Mouse (Mus musculus): Measurements from ENCODE around the gene Psmd8.

Gene Psmd8

DNA sequence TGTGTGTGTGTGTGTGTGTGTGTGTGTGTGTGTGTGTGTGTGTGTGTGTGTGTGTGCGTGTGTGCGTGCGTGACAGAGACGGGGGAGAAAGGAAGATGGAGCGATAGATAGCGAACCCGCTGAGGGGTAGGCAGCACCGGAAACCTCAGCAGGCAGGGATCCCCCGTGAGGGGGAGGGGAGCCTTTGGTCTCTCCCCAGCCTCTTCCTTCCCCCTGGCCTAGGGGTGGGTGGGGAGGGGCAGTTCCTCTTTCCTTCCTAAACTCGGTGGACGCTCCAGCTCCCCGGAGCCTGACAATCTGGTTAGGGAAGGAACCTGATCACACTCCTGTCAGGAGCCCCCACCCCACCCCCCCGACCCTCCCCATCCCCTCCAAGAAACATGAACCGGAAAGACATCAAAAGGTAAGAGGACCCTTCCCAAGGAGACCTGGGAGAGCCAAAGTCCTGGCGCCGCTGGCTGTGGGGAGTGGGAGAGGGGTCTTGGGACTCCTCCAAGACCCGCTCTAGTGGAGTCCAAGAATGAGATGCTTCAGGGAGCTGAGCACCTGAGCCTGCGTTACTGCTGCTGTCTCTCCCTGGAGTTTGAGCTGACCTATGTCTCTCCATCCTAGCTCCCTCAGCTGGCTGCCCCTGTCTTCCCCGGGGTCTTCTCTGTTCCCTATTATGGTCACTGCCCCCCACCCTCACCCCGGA is 45.7 kb downstream of the Psmd8 start, which contains the start of gene Rasgrp4:
TSS of gene Rasgrp4 (plus strand) at position 159 of the 694 bp plus-strand sequence.
- no peak for DNase-seq (ENCODE audit: low spot score)

DNA sequence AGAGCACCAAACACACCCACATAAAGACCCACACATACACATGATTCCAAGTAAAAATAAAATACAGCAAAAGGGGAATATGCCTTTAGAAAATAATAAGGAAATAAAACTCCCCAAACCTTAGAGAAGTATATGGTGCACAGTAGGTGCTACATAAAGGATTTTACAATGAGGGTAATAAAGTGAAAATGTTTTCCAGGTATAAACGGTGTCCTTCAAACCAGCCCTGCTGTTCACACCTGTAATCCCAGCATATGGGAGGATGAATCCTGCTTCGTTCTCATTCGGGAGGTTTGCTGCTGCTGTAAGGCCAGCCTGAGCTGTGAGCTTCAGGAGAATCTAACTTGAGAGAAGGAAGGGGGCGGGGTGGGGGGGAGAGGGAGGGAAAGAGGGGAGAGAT is 46.3 kb downstream of the Psmd8 start:
- DNase-seq (ENCODE audit: low spot score): no peak

DNA sequence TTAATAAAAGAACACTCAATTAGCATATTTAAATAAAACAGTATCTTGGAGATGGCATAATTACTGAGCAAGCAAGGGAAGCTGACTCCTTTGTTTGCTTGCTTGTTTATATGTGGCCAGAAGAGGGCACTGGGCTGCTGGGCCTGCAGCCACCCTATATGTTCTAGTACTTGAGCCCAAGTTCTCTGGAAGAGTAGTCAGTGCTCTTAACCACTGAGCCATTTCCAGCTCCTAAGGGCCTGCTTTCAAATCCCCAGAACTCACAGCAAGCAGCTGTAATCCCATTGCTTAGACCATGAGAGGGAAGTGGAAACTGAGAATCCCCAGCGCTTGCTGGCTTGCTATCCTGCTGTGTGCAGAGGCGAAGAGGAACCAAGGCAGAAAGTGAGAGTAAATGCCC is 51.8 kb downstream of the Psmd8 start:
- DNase-seq (ENCODE audit: low spot score): no peak

DNA sequence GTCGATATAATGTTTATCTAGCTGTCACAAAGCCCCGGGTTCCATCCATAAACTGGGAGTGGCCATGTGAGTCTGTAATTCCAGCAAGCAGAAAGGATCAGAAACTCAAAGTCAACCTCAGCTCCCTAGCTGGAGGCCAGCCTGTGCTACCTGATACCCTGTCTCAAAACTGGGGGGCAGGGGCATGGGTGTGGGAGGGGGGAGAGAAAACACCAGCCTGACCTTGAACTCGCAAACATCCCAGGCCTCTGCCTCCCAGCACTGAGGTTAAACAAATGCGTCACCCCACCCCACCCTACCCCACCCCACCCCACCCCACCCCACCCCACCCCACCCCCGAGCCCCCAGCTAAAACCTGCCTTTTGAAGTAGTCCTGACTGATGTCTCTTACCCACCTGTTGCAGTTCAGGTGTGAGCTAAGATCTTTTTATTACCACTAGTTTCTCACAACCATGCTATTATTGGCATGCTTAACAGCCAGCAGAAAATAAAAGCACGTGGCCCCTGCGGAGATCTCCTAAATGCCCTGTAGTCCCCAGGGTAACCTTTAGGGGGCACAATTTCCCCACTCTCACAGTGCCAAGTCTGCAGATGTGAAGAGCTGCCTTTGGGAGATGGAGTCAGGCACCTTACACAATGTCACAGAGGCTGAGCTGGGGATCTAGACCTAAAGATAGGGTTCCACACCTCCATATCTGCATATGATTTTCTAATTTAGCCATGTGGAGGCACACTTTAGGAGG is 54.2 kb downstream of the Psmd8 start:
- DNase-seq (ENCODE audit: low spot score): peak; percentile 57

DNA sequence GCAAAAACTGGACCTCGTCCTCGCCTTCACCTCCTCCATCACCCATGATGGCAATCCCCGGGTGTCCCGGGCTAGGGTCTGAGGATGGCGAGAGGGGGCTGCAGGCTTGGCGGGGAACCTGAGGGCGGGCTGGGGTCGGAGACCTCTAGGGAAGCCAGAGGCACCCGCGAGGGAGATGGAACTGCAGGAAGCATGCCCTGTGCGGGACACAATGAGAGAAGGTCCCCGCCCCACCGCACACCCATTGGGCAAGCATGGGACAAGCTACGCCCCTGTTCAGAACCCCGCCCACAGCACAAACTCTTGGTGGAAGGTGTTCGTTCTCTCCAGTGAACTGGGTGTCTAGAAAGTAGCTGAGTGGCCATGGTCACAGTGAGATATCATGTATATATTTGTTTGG is 55.5 kb downstream of the Psmd8 start, which contains the start of gene Ryr1:
TSS of gene Ryr1 (minus strand) at position 210 of the 400 bp plus-strand sequence.
- DNase-seq (ENCODE audit: low spot score): peak; percentile 26

All from urinary bladder, postnatal 25 days (tissue).